Mouse (Mus musculus) layer of hippocampus, postnatal 10 days (tissue): ENCODE data around the gene E130114P18Rik. TPM values are rescaled to one million over a fixed set of nuclear protein-coding genes. Genes with fewer than 3 reads are reported as not detected.

Experiments used
- DNase-seq, 2 experiments: peaks; one replicate each; pipeline ENCODE4 v3.0.0; 2021; ENCODE audit warnings: low spot score in 2 of 2
- total RNA-seq, 2 experiments: library from RNA; stranded (reverse); gene quantifications; 2 replicates each; pipeline ENCODE4 v1.2.3; 2021

Gene E130114P18Rik
- total RNA-seq, 2 experiments from 2014 or later: 10.0 to 10.2 TPM

DNA sequence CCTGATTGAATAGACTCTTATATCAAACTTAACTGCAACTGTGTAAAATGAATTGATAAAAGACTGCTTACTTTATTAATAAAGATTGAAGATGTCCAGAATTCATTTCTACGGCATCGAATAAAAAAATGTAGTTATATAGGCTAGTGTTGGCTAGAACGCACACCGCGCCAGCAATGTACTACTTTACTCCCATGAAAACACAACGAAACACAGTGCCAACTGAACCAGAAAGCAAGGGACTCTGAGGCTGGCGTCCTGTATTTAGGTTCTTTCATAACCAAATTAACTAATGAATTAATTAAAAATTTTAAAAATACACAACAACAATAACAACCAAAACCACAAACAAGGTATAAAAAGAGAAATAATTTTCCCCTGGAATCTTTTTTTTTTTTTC lies 197.0 kb downstream of the E130114P18Rik start:
- no peak for DNase-seq

DNA sequence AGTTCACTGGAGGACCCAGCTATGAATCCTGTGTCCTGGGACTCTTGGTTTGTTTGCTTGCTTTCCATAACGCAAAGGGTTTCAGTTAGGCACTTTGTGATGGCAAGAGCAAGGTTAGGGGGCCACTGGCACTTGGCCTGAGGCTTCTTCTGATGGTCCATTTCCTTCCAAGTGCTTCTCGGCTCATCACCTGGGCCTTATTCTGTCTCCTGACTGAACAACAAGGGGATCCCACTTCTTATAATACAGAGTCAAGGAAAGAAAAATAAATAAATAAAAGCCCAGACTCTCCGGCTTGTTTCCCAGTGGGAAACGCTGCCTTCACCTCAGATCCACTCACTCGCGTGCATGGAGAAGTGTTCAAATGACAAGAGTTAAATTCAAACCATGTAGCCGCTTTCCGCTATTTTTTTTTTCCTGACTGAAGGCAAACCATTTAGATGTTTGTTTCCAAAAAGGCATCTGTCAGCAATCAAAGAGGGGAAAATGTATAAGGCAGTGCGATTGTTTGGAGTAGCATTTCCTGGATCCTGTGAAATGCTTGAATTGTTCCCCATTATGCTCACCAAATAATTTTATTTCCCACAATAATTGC lies 199.2 kb downstream of the E130114P18Rik start:
- no peak for DNase-seq

- no peak for DNase-seq
Measured at GRCm38 (mm10) chr4:97577431-97577830, 200.4 kb downstream of the E130114P18Rik start.

GRCm38 (mm10) chr4:97575447-97575846 lies 202.4 kb downstream of the E130114P18Rik start:
- DNase-seq: peak; percentile 47 to 65

DNA sequence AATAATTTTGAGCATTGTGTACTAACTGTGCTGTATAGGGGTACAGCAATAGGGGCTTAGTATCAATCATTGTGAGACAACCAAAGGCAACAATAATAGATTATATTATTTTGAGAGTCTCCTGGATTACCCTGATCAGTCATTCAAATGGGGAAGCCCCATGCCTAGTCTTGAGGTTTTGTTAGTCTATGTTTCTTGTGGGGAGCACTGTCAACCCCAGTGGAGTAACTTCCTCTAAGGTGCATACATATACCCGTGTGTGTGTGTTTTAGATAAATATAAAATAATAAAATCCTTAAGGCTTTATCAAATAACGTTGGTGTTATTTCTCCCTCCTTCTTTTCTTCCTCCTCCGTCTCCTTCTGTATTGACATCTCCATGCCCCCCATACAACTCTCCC lies 208.6 kb downstream of the E130114P18Rik start:
- DNase-seq: no peak

DNA sequence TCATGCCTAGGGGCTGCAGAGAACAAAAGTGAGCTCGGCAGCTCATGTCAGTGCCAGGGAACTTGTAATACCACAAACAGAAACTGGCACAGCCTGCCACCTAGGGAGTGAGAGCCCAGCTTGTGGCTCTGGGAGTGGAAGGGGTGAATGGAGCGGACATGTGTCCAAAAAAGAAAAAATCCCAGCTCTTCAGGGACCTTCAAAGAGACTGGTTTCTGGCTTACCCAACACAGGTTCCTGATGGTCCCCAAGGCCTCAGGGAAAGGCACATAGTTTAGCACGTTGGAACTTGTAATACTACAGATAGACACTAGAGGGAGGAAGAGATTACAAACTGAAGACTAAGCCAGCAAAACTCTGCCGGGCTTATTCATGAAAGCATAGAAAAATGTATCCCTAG lies 213.2 kb downstream of the E130114P18Rik start:
- DNase-seq: no peak

DNA sequence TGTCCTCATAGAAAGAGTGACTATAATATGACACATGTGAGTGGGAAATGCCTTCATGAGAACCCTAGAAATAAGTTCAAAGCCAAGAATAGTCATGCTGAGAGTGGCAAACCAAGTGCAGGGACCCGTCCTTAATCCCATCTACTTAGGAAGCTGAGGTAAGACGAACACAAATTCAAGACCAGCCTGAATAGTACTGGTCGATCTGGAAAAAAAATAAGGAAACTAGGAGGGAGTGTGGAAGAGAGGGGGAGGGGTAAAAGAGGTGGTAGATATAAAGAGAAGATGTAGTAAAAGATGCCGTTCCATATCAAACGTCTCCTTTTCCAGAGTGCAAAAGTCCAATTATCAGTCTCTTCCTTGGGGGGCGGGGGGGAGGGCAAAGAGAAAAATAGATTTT lies 213.7 kb downstream of the E130114P18Rik start:
- no peak for DNase-seq

DNA sequence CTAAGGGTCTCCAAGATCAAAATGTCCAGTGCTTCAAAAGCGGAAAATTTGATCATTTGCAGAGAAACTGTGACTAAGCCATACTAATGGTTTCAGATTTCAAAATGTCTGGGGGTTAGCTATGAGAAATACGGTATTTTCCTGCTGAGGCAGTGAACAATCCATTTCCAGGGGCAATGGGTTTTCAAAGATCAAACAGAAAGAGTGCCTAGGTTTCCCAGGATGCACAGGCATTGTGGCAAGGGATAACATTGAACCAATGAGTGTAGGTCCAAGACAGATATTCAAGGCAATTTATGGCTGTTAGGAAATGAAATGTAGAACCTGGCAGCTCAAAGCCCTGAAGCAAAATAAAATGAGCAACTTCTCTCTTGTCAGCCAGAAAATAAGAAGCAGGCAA lies 220.3 kb downstream of the E130114P18Rik start:
- DNase-seq: no peak

DNA sequence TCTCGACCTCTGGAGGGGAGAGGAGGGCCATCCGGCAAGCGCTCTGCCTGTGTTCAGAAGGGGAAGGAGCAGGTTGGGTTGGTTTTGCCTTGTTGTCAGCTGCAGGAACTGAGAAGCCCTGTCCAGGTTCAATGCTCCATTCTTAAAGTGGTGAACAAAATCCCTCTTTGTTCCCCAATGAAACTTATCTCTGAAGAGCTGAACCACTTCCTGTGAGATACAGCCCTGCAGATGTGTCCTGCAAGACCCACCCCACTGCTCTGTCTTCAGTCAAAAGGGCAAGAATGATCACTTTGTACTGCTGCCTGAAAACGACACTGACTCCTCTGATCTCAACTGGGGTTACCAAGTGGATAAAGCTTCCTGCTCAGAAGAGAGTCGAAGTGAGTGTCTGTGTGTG lies 233.9 kb downstream of the E130114P18Rik start:
- DNase-seq: no peak

DNA sequence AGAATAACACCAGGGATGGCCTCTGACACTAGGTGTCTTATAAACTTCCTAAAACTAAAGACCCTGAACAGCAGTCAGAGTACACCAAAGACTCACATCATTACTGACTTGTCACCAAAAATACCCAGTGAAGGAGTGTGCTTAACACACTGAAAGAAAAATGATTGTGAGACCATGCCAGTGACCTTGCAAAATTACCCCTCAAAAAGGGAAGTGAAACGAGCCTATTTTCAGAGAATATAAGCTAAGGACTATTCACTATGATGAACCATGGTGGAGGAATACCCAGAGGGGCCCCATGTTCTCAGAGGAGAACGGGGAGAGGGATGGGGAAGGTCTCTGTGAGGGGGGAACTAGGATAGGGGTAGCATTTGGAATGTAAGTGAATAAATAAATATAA lies 245.8 kb downstream of the E130114P18Rik start:
- DNase-seq: no peak

DNA sequence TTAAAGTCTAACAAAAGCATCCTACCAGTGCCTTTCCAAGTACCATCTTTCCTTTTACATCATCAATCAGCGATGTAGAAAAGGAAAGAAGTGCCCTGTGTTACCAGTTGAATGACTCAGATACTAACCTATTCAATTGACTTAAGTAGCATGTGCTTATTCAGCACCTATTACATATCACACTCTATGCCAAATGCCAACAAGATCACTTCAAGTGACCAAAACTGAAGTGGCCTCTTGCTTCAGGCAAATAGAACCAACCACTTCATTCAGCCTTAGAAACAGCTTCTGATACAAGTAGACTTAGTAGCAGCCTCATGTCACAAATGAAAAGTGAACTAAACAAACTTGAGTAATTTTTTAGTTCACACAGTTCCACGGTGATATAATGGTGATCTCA lies 249.4 kb downstream of the E130114P18Rik start:
- no peak for DNase-seq

Other genes starting within 250 kb of the E130114P18Rik start
- gene Nfia, start 5.3 kb downstream of the E130114P18Rik start, total RNA-seq: 100 to 1,000 TPM; 118 to 135 TPM